Mouse (Mus musculus): ENCODE results near the gene 1700037H04Rik. TPM values are rescaled to one million over a fixed set of nuclear protein-coding genes. Genes with fewer than 3 reads are reported as not detected.

1700037H04Rik gene
- total RNA-seq, 1 experiment = 61.6 TPM

DNA sequence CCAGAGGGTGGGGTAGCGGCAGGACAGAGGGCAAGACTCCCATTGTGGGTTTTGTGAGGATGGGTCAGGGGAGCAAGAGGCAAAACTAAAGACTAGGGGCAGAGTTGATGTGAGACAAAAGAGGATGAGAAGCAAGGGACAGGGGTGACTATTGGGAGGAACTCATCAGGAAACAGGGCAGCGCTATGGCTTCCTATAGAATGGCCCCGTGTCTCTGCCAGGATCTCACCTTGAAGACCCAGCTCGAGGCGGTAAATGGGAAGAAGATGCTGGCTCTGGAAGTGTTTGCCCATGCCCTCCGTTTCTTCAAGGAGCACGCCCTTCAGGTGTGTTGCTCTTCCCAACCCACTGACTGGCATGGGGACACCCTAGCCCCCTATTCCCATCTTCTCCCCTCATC, 21.1 kb downstream of the 1700037H04Rik start:
- DNase-seq (ENCODE audit: low read depth, low spot score) = no peak
- Histone ChIP-seq H3K9ac (ENCODE audit: insufficient read depth, low read depth, low read length, poor library complexity, severe bottlenecking) (no peak overlapping the region), H3K36me3 (ENCODE audit: control insufficient read depth, insufficient read depth, low read length, poor library complexity, severe bottlenecking) (no peaks in the 10 kb centered on the region), H3K4me1 (ENCODE audit: control insufficient read depth in 2 of 2, insufficient read depth in 2 of 2, low read length in 2 of 2, poor library complexity in 1 of 2) (peaks cover 0 to 12% of the 10 kb centered on the region in 2 experiments; a peak in 1 of 4 replicates), H3K4me3 (ENCODE audit: insufficient read depth in 1 of 2, low read depth in 1 of 2, low read length in 2 of 2, poor library complexity in 1 of 2, severe bottlenecking in 1 of 2) (no peak overlapping the region), H3K9me3 (ENCODE audit: control insufficient read depth, insufficient read depth, low read depth, low read length) (no peaks in the 10 kb centered on the region), H3K27ac (ENCODE audit: insufficient read depth, low read depth, low read length, poor library complexity, severe bottlenecking) (no peak overlapping the region)
- in situ Hi-C loops (cut with MboI; ENCODE audit: low sequenced_read_pairs in 2 of 2, unreplicated experiment in 2 of 2) = no loop called here
- TF ChIP-seq ZNF384 (IDR thresholded peaks at IDR 0.05; ENCODE audit: low read depth, low read length) (no peak), MAFK (IDR thresholded peaks at IDR 0.05; ENCODE audit: insufficient read depth, low read depth, low read length) (no peak), HCFC1 (IDR thresholded peaks at IDR 0.05; ENCODE audit: borderline replicate concordance, insufficient read depth, low read length) (no peak), ZC3H11A (IDR thresholded peaks at IDR 0.05; ENCODE audit: borderline replicate concordance, low read depth, low read length) (no peak), CHD2 (IDR thresholded peaks at IDR 0.05; ENCODE audit: low read depth, low read length) (no peak)

DNA sequence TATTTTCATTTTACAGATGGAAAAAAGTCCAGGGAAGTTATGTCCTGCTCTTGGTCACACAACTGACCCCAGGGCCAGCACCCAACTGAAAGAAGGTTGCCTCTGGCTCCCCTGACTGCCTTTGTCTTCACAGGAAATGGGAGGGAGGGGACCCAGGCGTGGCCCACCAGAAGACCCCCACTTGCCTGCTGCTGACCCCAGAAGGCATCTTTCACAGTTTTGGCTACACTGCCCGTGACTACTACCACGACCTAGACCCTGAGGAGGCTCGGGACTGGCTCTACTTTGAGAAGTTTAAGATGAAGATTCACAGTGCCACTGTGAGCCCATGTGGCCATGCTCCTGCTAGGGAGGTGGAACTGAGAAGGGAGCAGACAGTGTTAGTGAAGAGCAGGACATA, 21.6 kb downstream of the 1700037H04Rik start:
- no peak overlapping the region for H3K4me3 ChIP-seq (ENCODE audit: insufficient read depth in 1 of 2, low read depth in 1 of 2, low read length in 2 of 2, poor library complexity in 1 of 2, severe bottlenecking in 1 of 2)
- DNase-seq (ENCODE audit: low read depth, low spot score) = no peak
- no peaks in the 10 kb centered on the region for H3K36me3 ChIP-seq (ENCODE audit: control insufficient read depth, insufficient read depth, low read length, poor library complexity, severe bottlenecking)
- H3K4me1 ChIP-seq (ENCODE audit: control insufficient read depth in 2 of 2, insufficient read depth in 2 of 2, low read length in 2 of 2, poor library complexity in 1 of 2) = peaks cover 0 to 10% of the 10 kb centered on the region in 2 experiments; a peak in 1 of 4 replicates
- in situ Hi-C loops (cut with MboI; ENCODE audit: low sequenced_read_pairs in 2 of 2, unreplicated experiment in 2 of 2) = no loop called here
- H3K27ac ChIP-seq (ENCODE audit: insufficient read depth, low read depth, low read length, poor library complexity, severe bottlenecking) = no peak overlapping the region
- H3K9ac ChIP-seq (ENCODE audit: insufficient read depth, low read depth, low read length, poor library complexity, severe bottlenecking) = no peak overlapping the region
- H3K9me3 ChIP-seq (ENCODE audit: control insufficient read depth, insufficient read depth, low read depth, low read length) = no peaks in the 10 kb centered on the region
- TF ChIP-seq ZC3H11A (IDR thresholded peaks at IDR 0.05; ENCODE audit: borderline replicate concordance, low read depth, low read length) (no peak), CHD2 (IDR thresholded peaks at IDR 0.05; ENCODE audit: low read depth, low read length) (no peak), MAFK (IDR thresholded peaks at IDR 0.05; ENCODE audit: insufficient read depth, low read depth, low read length) (no peak), ZNF384 (IDR thresholded peaks at IDR 0.05; ENCODE audit: low read depth, low read length) (no peak), HCFC1 (IDR thresholded peaks at IDR 0.05; ENCODE audit: borderline replicate concordance, insufficient read depth, low read length) (no peak)

DNA sequence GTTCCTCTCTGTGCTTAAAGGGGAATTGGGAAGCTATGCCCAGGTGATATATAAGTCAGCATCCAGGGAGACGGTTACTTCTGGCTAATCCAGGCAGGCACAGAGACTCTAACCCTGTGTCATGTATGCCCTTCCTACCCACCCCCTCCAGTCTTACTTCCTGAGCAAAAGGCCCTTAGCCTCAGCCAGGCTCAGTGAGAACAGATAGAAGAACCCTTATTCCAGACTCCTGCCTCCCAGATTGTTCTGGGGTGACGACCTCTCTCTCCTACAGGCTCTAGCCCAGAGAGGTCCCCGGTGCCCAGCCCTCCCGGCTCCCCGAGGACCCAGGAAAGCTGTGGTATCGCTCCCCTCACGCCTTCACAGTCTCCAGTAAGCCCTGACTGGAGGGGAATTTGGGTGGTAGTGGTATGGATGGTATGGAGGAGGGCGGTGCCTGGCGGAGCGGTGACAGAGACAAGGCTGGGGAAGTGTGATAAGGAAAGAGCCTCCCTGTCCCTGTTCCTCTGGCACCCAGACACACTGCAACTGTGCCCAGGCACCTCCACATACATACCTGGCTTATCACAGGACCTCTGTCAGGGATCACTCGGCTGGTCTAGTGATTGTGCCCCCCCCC, 24.3 kb downstream of the 1700037H04Rik start:
- in situ Hi-C loops (cut with MboI; ENCODE audit: low sequenced_read_pairs in 2 of 2, unreplicated experiment in 2 of 2) = no loop called here
- H3K9ac ChIP-seq (ENCODE audit: insufficient read depth, low read depth, low read length, poor library complexity, severe bottlenecking) = no peak overlapping the region

DNA sequence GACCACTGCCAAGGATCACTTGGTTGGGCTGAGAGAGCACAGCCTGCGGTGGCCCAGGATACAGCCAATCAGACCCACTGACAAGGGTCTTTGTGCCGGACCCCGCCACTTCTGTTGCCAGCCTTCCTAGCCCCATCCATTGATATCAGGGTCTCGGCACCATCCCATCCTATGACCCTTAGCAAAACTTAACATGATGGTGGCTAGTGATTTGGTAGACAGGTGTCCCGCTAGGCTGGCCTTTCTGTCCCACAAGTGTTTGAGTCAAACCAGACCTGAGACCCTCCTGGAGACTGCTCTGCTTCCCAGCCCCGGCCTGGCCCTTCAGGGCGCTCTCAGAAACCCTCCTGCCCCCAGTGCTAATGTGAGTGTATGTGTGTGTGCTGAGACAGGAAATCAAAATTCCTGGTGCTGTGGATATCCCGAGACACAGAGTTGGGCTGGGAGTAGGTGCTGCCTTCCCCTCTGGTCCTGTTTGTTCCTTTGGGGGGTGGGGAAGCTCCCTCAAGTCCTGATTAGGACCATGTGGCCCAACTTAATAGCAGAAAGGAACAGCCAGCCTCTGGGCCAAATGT, 25.0 kb downstream of the 1700037H04Rik start:
- Histone ChIP-seq H3K9me3 (ENCODE audit: control insufficient read depth, insufficient read depth, low read depth, low read length) (no peaks in the 10 kb centered on the region), H3K4me3 (ENCODE audit: insufficient read depth in 1 of 2, low read depth in 1 of 2, low read length in 2 of 2, poor library complexity in 1 of 2, severe bottlenecking in 1 of 2) (no peak overlapping the region), H3K9ac (ENCODE audit: insufficient read depth, low read depth, low read length, poor library complexity, severe bottlenecking) (no peak overlapping the region), H3K36me3 (ENCODE audit: control insufficient read depth, insufficient read depth, low read length, poor library complexity, severe bottlenecking) (no peaks in the 10 kb centered on the region), H3K27ac (ENCODE audit: insufficient read depth, low read depth, low read length, poor library complexity, severe bottlenecking) (no peak overlapping the region), H3K4me1 (ENCODE audit: control insufficient read depth in 2 of 2, insufficient read depth in 2 of 2, low read length in 2 of 2, poor library complexity in 1 of 2) (peaks cover 0 to 4% of the 10 kb centered on the region in 2 experiments; a peak in 1 of 4 replicates)
- in situ Hi-C loops (cut with MboI; ENCODE audit: low sequenced_read_pairs in 2 of 2, unreplicated experiment in 2 of 2) = no loop called here
- no peak for TF ChIP-seq CHD2 (IDR thresholded peaks at IDR 0.05; ENCODE audit: low read depth, low read length)
- no peak for TF ChIP-seq ZNF384 (IDR thresholded peaks at IDR 0.05; ENCODE audit: low read depth, low read length)
- no peak for TF ChIP-seq MAFK (IDR thresholded peaks at IDR 0.05; ENCODE audit: insufficient read depth, low read depth, low read length)
- TF ChIP-seq ZC3H11A (IDR thresholded peaks at IDR 0.05; ENCODE audit: borderline replicate concordance, low read depth, low read length) = no peak
- no peak for TF ChIP-seq HCFC1 (IDR thresholded peaks at IDR 0.05; ENCODE audit: borderline replicate concordance, insufficient read depth, low read length)
- DNase-seq (ENCODE audit: low read depth, low spot score) = no peak

More for the DNA sequence above, 24.3 kb downstream of the 1700037H04Rik start:
- DNase-seq (ENCODE audit: low read depth, low spot score) = no peak
- no peak overlapping the region for H3K4me3 ChIP-seq (ENCODE audit: insufficient read depth in 1 of 2, low read depth in 1 of 2, low read length in 2 of 2, poor library complexity in 1 of 2, severe bottlenecking in 1 of 2)
- no peak for TF ChIP-seq ZNF384 (IDR thresholded peaks at IDR 0.05; ENCODE audit: low read depth, low read length)
- TF ChIP-seq ZC3H11A (IDR thresholded peaks at IDR 0.05; ENCODE audit: borderline replicate concordance, low read depth, low read length) = no peak
- TF ChIP-seq MAFK (IDR thresholded peaks at IDR 0.05; ENCODE audit: insufficient read depth, low read depth, low read length) = no peak
- TF ChIP-seq CHD2 (IDR thresholded peaks at IDR 0.05; ENCODE audit: low read depth, low read length) = no peak
- no peak for TF ChIP-seq HCFC1 (IDR thresholded peaks at IDR 0.05; ENCODE audit: borderline replicate concordance, insufficient read depth, low read length)
- H3K4me1 ChIP-seq (ENCODE audit: control insufficient read depth in 2 of 2, insufficient read depth in 2 of 2, low read length in 2 of 2, poor library complexity in 1 of 2) = peaks cover 0 to 4% of the 10 kb centered on the region in 2 experiments; a peak in 1 of 4 replicates
- no peaks in the 10 kb centered on the region for H3K36me3 ChIP-seq (ENCODE audit: control insufficient read depth, insufficient read depth, low read length, poor library complexity, severe bottlenecking)
- no peaks in the 10 kb centered on the region for H3K9me3 ChIP-seq (ENCODE audit: control insufficient read depth, insufficient read depth, low read depth, low read length)
- H3K27ac ChIP-seq (ENCODE audit: insufficient read depth, low read depth, low read length, poor library complexity, severe bottlenecking) = no peak overlapping the region

Data from ES-E14 (cell line).